Mouse (Mus musculus): Measurements from ENCODE around the gene Tcf7l2.

The Tcf7l2 gene

DNA sequence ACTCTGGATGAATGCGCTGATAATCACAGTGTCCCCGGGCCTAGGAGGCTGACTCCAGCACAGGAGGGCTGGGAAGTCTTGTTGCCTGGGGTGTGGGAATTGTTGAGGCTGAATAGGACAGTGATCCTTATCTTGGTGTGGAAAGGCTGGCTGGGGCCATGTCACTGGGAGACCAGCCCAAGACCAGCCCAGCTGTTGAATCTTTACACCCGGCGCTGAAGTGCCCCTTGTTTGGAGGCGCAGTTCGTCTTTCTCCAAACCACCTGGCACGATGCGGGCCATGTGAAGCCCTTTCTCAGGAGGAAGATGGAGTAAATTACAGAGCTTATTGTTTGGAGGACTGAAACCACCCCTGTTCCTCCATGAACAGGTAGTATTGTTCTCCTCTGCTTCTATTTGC is 15.1 kb downstream of the Tcf7l2 start:
- DNase-seq (ENCODE audit: low read depth, low spot score): no peak

DNA sequence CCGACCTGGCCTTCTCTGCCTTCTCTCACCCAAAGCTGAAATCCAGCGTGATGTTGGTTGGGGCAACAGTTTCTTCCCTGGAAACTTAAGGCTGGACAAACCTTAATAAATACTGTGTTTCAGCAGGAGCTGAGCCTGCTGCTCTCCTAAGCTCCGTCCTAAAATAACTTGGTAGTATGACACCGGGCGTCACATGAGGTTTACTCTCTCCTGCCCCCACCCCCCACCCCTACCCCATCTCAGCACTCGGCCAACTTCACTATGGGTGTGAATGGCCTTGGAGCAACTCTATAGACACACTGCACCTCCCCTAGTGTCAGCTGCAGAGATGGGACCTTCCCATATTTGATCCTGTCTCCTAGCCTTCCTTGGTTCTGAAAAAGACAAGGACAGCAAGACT is 15.8 kb downstream of the Tcf7l2 start:
- DNase-seq (ENCODE audit: low read depth, low spot score): no peak

DNA sequence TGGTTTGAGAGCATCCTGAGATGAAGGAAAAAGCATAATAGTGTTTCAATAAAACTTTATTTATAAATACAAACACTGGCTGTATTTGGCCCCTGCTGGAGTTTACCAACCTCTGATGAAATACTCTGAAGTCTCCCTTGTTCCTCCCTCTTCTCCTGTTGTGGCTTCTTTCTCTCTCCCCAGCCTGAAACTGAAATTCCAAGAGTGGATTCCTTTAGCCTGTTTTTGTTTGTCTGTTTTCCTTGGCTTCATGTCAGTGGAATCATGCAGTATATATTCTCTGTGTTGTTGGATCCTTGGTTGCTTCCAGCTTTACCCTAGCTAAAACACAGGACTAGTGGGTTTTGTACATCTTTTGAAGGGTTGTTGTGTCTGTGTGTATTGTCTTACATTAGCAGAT is 16.5 kb downstream of the Tcf7l2 start:
- DNase-seq (ENCODE audit: low read depth, low spot score): no peak

DNA sequence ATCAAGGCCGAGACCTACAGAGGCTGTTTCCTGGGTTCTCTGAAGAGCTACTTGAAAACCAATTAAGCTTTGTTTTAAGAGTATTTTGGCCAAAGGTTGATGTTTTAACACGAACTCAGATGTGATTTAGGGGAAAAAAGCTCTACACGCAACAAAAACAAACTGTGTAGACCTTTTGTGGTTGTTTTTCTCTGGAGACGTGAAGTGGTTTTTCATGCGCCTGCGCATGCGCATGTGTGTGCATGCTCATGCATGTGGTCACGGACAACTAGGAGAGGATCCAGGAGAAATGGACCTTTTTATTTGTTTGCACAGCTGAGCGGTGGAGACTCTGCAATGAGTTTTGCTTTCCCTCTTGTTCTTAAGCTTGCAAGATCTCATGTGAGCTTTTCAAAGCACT is 17.4 kb downstream of the Tcf7l2 start:
- DNase-seq (ENCODE audit: low read depth, low spot score): no peak

DNA sequence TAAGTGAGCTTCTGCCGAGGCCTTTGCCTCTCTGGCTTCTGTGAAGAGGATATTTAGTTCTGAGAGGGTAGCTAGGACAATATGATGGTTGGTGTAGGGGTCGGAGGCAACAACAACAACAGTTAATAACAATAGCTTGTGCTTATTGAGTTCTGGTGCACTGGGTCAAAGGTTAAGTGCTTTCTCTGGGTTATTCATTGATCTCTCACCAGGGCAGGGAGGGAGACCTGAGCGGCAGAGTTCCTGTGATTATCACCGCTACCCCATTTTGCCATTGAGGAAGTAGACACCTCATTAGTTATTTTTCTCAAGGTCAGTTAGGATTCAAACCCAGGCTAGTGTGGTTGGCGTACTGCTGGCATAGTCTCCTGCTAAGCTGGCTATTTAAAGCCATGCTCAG is 19.5 kb downstream of the Tcf7l2 start:
- DNase-seq (ENCODE audit: low read depth, low spot score): no peak

DNA sequence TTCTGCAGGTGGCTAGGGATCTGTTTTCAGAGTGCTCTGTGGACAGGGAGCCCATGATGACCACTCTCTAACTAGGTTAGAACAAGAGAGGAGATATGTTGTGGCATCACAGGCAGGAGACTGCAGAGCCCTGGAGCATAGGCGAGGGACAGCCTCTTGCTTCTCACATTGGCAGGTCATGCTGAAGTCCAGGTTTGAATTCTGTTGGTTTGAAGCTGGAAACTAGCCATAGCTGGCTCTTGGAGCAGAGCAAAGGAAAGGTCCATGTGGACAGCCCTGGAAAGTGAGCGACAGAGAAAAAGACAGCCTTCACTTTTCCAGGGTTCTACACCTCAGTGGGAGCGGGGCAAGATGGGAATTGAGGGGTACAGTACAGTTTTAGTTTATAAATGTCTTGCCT is 20.6 kb downstream of the Tcf7l2 start:
- DNase-seq (ENCODE audit: low read depth, low spot score): no peak

DNA sequence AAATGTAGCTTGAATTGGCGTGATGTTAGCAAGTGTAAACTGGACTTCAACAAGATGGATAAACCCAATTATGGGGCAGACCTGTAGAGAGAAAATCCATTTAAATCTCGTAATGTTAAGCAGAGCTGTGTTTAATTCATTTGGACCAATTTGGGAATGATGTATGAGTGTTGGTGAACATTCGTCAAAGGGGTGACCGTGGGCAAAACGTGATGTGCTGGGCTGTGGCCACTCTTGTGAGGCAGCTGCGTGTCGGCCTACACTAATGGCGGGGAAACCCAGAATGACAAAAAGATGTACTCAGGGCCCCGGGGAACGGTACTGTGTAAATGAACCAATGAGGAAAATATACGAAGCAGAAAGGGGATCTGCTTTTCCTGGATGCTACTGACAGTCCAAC is 24.2 kb downstream of the Tcf7l2 start:
- no peak for DNase-seq (ENCODE audit: low read depth, low spot score)

DNA sequence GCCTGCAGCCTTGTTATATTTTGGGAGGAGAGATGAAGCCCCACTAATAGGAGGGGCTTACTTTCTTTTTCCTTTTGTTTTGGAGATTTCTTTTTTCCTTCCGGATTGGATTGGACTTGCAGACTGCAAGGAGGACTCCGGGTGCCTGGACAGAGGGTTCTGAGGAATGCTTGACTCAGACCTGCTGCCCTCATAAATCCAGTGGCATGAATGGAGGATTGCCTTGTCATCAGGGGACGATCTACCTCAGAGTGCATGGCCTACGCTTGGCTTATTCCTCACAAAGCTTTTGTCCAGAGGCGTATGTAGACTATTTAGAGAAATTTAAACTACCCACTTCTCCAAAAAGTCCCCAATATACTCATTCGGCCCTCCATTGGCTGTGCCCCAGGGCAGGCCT is 25.5 kb downstream of the Tcf7l2 start:
- no peak for DNase-seq (ENCODE audit: low read depth, low spot score)

DNA sequence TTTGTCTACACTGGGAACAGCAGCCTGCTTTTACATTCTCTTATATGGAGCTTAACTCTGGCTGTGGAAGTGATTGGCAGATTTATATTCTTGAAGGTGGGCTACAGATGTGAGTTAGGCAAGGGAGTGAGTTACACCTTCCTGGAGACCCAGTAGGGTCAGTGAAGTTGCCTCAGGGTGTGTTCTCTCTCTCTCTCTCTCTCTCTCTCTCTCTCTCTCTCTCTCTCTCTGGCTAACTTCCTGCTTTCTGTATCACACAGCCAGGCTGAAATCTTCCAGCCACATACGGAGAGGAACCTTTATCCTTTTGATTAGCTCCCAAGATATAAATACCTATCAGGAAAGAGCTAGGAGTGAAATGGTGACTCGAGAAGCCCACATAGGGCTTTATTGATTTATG is 26.0 kb downstream of the Tcf7l2 start:
- no peak for DNase-seq (ENCODE audit: low read depth, low spot score)

DNA sequence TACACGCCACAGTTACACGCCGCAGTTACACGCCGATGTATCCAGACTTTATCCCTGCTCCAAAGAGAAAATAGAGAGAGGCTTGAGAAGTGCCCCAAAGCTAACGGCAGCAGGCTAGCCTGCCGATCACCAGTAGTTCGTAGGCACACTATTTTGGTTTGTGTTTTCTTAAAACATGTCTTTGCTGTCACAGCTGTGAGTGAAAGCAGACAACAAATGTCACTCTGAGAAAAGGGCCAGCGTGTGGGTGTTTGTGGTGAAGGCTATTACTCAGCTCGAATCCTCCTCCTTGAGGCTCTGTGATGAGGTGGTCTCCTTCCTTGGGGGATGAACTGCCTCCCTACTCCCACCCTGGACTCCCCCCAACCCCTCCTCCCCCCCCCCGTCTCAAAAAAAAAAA is 26.6 kb downstream of the Tcf7l2 start:
- DNase-seq (ENCODE audit: low read depth, low spot score): no peak

DNA sequence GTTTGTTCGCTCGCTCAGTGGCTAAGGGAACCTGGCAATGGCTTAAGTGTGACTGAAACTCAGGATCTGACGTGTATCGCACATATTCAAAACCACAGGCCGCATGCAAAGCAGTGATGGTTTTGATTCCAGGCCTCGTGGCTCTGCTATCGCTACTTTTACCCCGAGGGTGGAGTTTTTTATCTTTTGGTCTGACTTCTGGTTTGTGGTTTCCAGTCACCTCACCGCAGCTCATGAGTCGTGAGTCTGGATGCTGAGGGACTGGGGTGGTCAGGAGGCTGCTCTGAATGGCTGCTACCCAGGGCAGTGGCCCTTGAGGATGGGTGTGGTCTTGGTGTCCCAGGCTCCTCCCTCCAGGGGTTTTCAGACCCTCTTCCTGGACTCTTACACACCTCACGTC is 27.3 kb downstream of the Tcf7l2 start:
- DNase-seq (ENCODE audit: low read depth, low spot score): no peak

DNA sequence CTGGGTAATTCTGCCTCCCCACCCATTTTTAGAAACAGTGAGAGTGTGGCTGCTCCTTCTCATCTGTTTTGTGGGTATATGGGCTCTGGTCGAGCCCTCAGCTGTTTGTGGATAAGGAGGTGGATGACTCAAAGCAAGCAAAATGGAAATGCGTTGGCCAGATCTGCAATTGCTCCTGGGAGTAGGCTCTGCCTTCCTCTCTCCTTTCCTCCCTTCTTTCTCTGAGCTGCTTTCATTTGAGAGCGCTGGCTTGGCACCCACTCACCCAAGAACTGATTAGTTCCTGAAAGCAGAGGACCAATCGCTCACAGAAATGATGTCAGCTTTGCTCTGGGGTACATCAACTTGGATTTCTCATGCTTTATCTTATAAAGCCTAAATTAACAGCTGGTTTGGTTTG is 32.7 kb downstream of the Tcf7l2 start:
- no peak for DNase-seq (ENCODE audit: low read depth, low spot score)

DNA sequence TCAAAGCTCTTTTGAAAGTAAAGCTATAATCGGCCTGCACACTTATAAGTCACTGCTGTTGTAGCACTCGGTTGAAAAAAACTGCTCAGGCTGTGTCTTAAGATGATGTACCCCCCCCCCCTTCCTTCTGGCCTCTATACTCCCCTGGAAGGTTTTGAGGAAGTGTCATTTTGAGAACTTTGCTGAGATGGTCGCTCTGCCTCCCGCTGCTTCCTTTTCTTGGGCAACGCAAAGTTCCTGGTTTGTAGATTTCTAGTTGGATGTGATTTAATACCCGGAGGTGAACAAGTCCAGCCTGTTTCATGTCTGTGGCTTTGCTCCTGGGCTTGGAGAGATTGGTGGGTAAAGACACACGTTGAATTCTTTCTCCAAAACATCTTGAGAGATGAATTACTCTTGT is 33.2 kb downstream of the Tcf7l2 start:
- no peak for DNase-seq (ENCODE audit: low read depth, low spot score)

DNA sequence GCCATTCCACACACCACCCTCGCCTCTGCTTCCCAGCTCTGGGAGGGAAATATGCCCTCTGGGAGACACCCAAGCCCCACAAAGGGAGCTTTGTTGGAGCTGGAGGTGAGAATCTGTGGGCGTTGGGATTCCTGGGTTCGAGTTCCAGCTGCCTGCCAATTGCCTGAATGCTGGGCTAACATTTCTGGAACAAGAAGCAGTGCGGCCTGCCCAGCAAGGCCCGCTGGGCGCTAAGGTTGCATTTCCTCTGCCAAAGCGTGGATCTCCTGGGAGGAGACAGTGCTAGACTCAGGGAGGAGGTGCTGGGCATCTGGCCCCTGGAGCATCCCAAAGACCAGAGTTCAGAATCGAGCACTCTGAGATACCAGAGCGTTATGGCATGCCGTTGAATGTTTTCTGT is 38.3 kb downstream of the Tcf7l2 start:
- DNase-seq (ENCODE audit: low read depth, low spot score): no peak

DNA sequence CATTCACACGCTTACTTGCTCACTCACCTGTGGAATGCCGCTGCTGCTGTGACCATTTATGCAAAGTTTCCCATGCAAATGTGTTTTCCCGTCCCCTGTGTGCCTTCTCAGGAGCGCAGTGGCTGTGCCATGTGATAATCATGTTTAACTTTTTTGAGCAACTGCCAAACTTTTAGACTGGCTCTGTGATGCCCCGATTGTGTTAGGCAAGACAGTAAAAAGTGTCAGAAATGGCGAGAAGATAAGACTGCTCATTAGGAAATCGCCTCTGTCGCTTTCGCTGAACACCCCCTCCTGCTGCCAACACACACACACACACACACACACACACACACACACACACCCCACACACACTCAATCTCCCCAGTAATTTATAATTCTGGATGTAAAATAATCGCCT is 39.5 kb downstream of the Tcf7l2 start:
- no peak for DNase-seq (ENCODE audit: low read depth, low spot score)

DNA sequence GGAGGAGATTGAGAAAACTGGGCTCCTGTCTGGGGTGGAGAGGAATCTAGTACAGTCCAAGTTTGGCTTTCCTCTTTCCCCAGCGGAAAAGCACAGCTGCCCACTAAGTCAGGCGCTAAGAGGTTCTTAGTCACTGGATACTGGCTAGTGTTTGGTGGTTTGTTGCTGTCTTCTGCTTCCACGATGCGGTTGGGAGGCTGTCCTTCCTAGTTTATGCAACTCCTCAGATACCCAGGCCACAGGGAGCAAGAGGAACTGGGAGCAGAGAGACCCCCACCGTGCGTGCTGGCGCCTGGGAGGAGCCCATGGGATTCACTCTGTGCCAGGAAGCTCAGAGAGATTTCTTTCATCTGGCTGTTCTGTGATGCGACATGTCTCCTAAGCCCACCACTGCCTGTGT is 40.1 kb downstream of the Tcf7l2 start:
- no peak for DNase-seq (ENCODE audit: low read depth, low spot score)

DNA sequence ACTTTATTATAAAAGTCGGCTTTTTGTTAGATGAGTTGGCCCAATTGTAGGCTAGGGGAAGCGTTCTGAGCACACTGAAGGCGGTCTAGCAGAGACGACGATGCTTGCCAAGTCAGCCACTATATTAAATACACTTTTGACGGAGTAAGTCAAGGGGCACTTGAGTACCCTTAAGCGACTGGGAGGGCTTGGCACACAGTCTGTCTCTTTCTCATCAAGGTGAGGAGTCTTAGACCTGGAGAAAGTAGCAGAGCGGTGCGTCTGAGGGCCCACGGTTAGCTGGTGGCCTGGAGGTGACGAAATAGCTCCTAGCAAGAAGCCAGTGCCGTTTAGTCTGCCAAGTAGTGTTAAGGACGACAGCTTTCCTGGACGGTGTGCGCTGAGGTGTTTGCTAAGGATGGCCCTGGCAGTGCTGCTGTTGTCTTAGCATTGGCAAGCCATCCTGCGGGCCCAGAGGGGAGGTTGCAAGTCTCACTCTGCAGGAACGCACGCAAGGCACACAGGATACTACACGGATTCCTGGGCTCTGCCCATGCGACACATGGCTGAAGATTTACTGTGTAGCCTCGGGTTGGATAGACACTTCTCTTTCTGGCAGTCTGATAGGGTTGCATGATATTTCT is 43.3 kb downstream of the Tcf7l2 start:
- no peak for DNase-seq (ENCODE audit: low read depth, low spot score)

DNA sequence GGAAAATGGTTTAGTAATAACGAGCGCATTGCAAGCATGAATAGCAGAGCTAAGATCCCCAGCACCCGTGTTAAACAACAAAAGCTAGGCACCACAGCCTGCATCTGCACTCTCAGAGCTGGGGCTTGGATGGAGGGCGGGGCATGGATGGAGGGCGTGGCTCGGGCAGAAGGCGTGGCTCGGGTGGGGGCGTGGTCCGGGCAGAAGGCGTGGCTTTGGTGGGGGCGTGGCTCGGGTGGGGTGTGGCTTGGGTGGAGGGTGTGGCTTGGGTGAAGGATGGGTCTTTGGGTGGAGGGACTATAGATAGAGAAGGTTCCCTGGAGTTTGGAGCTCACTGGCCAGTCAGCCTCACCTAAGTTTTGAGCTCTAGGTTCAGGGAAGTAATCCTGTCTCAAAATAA is 45.8 kb downstream of the Tcf7l2 start:
- no peak for DNase-seq (ENCODE audit: low read depth, low spot score)

DNA sequence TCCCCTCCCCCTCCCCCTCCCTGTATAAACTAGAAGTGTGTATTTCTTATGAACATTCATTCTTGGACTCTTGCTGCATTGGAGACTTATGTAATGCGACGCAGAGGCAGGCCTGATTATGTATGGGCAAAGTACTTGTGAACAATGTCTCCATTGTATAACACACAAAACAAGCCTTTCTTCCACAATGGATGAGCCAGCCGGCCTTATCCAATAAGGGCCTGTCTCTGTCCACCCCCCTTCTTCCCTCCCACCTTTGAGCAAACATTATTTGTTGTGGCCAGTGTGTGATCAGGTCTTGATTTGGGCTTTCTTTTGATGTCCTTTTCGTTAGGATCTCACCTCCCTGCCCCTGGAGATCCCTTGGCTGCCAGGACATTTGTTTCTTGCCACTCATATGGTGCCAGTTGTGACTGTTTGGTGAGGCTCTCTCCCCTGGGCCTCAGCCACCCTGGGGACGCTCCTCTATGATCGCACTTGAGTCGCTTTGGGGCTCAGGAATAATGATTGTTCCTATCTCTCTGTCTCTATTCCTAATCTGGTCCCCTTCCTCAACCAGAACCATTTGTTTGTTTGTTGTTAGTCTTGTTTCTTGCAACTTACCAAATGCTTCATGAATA is 46.8 kb downstream of the Tcf7l2 start:
- peak; percentile 72 for DNase-seq (ENCODE audit: low read depth, low spot score)

DNA sequence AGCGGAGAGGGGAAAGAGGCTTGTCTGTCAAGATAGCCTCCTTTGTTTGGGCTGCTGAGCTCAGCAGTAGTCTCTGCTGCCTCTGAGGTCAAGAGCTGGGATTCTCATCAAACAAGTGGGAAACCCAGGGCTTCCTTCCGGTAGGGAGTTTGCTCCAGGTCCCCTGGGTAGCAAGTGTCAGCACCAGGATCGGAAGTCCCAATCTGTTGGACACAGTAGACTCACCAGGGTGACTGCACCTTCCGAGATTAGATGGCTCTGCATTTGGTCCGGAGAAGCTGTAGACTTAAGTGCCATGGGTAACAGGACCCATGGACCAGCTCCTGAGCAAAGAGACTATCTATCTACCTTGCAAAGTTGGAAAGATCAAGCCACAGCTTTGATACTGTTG is 47.3 kb downstream of the Tcf7l2 start:
- DNase-seq (ENCODE audit: low read depth, low spot score): no peak

DNA sequence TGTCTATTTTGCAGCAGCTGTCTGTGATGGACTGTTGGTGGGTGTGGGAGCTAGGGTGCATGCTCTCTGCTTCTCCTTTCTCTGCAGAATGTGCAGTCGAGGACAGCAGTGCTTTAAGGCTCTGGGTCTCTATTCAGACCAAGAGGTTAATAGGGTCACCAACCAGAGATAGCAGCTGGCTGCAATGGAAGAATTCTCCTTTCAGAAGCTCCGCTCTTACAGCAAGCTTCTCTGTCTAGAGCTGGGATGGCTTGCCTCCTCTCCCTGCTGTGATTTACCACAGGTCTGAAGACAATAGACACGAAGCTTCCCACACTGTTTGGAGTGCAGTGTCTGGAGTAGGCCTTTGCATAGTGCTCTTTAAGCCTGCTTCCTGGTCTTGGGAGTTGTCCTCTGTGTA is 48.2 kb downstream of the Tcf7l2 start:
- no peak for DNase-seq (ENCODE audit: low read depth, low spot score)

DNA sequence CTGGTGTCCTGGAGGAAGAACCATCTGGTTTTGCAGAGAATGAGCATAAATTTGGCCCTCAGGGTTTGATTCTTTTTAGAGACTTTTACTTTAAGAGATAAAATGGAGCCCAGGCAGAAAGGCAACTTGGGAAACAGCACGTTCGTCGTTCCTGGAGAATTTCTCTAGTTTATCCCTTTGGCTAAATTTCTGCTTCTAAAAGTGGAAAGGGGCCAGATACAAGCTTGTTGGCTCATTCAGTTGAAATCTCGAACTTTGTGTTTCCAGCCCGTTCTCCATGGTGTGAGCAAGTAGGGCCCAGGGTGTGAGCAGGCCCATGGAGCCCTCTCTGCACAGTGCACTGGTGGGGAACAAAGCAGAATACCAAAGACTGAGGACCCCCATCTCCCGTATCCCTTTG is 49.7 kb downstream of the Tcf7l2 start:
- no peak for DNase-seq (ENCODE audit: low read depth, low spot score)

DNA sequence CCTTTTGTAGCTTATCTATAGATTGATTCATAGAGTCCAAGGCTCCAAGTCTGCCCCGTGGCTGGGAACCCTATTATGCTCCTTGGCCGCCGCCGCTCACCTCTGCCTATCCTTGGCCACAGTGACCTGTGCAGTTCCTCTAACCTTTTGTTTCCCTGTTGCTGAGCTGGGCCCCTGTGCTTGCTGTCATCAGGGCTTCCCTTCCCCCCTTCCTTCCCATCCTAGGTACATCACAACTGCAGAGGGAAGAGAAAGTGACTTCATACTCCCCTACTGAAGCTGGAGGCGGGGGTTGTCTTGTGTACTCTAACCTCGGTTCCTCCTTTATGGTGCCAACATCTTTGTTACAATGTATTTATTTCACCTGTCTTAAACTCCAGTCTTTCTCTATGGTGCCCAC is 50.3 kb downstream of the Tcf7l2 start:
- DNase-seq (ENCODE audit: low read depth, low spot score): no peak

DNA sequence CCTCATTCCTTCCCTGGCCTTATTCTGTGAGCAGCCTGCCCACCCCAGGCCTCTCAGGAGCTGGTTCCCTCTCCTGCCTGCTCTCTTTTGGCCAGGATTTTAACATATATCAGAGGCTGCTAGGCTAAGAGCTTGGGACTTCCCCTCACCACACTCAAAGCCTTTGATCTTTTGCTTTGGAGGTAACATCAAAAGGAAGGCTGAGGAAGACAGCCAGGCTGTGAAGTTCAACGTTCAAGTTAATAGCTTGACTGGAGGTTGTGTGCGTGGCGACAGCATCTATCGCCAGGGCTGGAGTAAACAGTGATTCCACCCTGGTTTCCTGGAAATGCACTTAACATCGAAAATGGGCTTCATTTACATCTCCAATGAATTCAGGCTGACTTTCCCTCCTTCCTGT is 51.0 kb downstream of the Tcf7l2 start:
- no peak for DNase-seq (ENCODE audit: low read depth, low spot score)

All from mesoderm, embryonic 11.5 days (tissue).